Mouse (Mus musculus) lung, postnatal 25 days (tissue): ENCODE results near the gene Nadsyn1.
A peak's percentile ranks its signal among the peaks of the same experiment; 100 is the strongest.

Source experiments
- DNase-seq: peaks from one replicate; pipeline ENCODE4 v3.0.0; 2022; ENCODE audit warnings: low spot score

The Nadsyn1 gene

GRCm38 (mm10) chr7:143753990-143754715, 68.5 kb downstream of the Nadsyn1 start:
- peak; percentile 69 for DNase-seq

DNA sequence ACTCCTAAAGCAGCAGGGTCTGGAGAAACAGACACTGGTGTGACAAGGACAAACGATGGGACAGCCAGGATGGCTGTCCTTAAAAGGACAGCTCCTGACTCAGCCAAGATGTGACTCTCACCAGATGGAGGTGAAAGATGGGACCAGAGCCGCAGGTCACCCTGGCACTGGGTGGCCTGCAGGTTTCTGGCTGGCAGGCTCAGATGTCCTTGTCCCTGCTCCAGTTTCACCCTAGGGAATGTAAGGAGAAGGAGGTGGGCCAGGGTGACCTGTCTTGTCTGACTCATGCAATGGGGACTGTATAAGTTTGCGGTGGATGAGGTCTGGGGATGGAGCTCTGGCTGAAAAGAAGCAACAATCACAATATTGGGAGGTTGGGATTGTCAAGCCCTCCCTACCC, 70.0 kb downstream of the Nadsyn1 start:
- no peak for DNase-seq

DNA sequence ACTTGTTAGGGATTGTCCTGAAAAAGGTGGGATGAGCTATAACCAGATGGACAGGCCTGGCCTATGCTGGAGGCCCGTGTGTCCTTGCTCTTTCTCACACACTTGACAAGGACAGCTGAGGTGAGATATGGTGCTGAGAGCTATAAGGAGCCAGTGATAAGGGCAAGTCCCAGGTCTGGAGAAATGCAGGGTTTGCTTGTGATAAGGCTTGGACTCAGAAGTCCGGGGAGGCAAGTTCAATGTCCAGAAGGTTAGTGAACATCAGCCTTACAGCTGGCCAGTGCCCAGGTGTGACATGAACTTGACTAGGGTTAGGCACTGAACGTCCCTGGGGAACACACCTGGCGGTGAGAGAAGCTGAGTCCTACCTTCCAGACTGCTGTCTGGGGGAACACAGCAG, 70.6 kb downstream of the Nadsyn1 start:
- DNase-seq = no peak

- peak; percentile 35 for DNase-seq
These were observed 71.3 kb downstream of the Nadsyn1 start for GRCm38 (mm10) chr7:143751380-143751779.

DNA sequence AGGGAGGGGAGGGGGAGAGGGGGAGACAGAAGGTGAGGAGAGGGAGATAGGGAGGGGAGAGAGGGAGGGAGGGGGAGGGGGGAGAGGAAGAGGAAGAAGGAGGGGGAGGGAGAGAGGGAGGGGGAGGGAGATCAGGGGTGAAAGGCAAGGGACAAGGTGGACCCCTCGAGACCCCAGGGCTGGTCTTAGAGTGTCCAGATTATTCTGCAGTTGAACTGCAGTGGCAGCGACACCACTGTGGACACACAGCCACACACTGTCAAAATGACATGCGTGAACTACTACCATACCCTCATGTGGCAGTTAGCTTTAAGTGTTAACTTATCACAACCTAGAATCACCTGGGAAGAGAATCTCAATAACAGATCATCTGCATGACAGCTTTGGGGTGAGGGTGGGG, 73.6 kb downstream of the Nadsyn1 start:
- no peak for DNase-seq

DNA sequence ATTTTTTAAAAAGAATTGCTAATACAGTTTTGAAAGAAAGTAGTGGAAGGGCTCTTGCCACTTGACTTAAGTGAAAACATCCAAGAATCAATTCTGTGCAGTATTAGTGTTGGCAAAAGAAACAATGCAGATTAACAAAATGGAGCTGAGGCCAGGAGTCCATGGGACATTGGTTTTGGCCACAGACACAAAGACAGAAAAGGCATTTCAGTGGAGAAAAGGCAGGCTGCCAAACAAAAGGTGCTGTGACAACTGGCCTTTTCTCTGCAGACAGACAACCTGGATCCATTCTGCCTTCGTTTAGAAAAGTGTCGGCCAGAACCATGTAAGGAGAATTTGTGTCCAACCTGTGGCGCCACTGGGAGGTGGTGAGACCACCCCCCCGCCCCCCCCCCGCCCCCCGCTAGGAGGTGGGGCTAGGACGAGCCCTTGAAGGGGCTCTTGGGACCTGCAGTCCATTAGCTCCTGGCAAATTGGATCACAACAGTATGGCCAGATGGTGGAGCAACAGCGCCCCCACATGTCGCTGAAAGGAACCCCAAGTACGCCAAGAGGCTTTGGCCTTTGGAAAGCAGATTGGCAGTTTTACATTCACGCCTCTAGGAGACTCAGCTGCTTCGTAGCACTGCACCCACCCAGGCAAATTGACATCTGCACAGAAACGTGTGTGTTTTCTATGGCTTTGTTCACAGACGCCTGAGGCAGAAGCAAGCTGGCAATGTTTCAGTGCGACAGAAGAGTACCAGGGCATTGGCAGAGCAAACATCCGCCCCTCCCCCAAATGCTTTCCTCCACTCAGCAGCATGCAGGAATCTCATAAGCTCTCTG, 74.4 kb downstream of the Nadsyn1 start:
- DNase-seq = peak; percentile 92
